Mouse (Mus musculus) liver, embryonic 11.5 days (tissue): Measurements from ENCODE around the gene Pde1c. TPM values are rescaled to one million over a fixed set of nuclear protein-coding genes. Genes with fewer than 3 reads are reported as not detected.

Experiments used
- ATAC-seq: fragments of 200-750 bp; cut with Nextera tagmentation; replicated peaks from 2 replicates; pipeline ENCODE4 v1.8.0; 2017; ENCODE audit warnings: moderate number of reproducible peaks, mild to moderate bottlenecking, moderate TSS enrichment, moderate library complexity; ENCODE audit not compliant: low FRiP score
- DNase-seq: peaks from one replicate; pipeline ENCODE4 v3.0.0-alpha.2; 2017; ENCODE audit warnings: low spot score
- H3K27ac ChIP-seq: fragments of 300-500 bp; sonication (generic); 2 replicates; pipeline ENCODE4 v1.5.1; 2014; ENCODE audit warnings: mild to moderate bottlenecking, low read depth, low read length, control low read depth
- H3K27me3 ChIP-seq: fragments of 300-500 bp; sonication (generic); replicated peaks from 2 replicates; pipeline ENCODE4 v1.6.1; 2014; ENCODE audit warnings: low read length, mixed read lengths; ENCODE audit not compliant: control insufficient read depth, insufficient read depth
- H3K36me3 ChIP-seq: fragments of 300-500 bp; sonication (generic); 2 replicates; pipeline ENCODE4 v1.6.1; 2014; ENCODE audit warnings: mild to moderate bottlenecking, low read length, moderate library complexity, mixed read lengths; ENCODE audit not compliant: control insufficient read depth, insufficient read depth
- H3K4me1 ChIP-seq: fragments of 300-500 bp; sonication (generic); replicated peaks from 2 replicates; pipeline ENCODE4 v1.6.1; 2014; ENCODE audit warnings: low read length, mixed read lengths; ENCODE audit not compliant: control insufficient read depth, insufficient read depth
- H3K4me2 ChIP-seq: fragments of 300-500 bp; sonication (generic); 2 replicates; pipeline ENCODE4 v1.6.1; 2014; ENCODE audit warnings: mild to moderate bottlenecking, control low read depth, moderate library complexity
- H3K4me3 ChIP-seq: fragments of 300-500 bp; sonication (generic); 2 replicates; pipeline ENCODE4 v1.5.1; 2014; ENCODE audit warnings: low read depth, low read length, control low read depth
- H3K9ac ChIP-seq: fragments of 300-500 bp; sonication (generic); 2 replicates; pipeline ENCODE4 v1.6.1; 2014; ENCODE audit warnings: low read depth, low read length, control low read depth
- H3K9me3 ChIP-seq: fragments of 300-500 bp; sonication (generic); 2 replicates; pipeline ENCODE4 v1.6.1; 2016; ENCODE audit warnings: low read length, inconsistent platforms, mixed read lengths; ENCODE audit not compliant: control insufficient read depth
- WGBS: fragments of 180-500 bp; shearing (Covaris S2); extraction: QIAGEN DNeasy Blood & Tissue Kit; methylation state at CpG from one replicate; pipeline ENCODE4 v1.1.7; 2014; 5-methylcytosine and 5-hydroxymethylcytosine counted together
- microRNA-seq: library from miRNA; unstranded; fragments of <30 nt; microRNA quantifications from one replicate; pipeline ENCODE4, GENCODE M21; 2017; ENCODE audit warnings: borderline number of aligned reads
- polyA plus RNA-seq: library from polyadenylated mRNA; unstranded; fragments of >200 nt; fragmentation: Nextera tagmentation; extraction: Ambion mirVana; gene quantifications from 2 replicates; pipeline ENCODE4 v1.2.1, GENCODE M21; 2014

The Pde1c gene
- polyA plus RNA-seq, 1 experiment from 2014 or later, result 0.89 TPM

DNA sequence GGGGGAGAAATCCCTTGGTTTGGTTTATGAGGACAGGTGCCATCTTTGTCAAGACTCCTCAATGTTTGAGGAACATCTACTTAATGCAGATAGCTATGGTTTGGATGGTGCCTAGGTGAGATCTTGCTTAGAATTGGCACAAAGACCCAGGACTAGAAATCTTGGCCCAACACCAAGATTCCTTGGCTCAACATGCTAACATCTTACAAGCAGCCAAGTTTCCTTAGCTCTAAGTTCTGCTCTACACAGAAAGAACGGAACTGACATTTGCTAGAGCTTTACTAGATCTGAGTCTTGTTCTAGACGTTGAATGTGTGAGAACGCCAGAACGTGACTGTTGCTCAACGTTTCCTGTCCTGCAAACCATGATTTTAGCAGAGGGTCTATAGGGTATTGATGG is 540.9 kb downstream of the Pde1c start:
- Histone ChIP-seq H3K9ac (no peak overlapping the region), H3K27me3 (no peaks in the 10 kb centered on the region), H3K36me3 (no peaks in the 10 kb centered on the region), H3K27ac (no peak overlapping the region), H3K4me1 (no peaks in the 10 kb centered on the region), H3K4me2 (no peak overlapping the region), H3K4me3 (no peak overlapping the region), H3K9me3 (no peaks in the 10 kb centered on the region)
- 78% methylated on average over 5 of the region's 5 CpGs for WGBS
- ATAC-seq (no peak), DNase-seq (no peak)

DNA sequence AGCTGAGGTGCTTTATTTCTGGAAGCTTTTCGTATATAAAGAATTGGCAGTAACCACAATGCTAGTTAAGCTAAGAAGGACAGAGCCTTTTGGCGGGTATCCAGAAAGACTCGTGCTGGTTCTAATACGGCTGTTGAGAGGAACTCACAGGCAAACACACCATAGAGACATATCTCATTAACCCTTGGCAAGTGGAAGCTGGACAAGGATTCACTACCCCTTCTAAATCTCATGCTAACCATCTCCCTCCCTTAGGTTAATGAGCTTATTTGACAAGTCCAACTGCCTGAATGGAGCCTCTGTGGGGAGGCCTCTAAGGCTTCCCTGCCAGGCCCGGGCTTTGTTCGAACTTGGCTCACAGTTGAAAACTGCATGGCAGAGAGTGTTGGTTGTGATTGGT is 541.6 kb downstream of the Pde1c start:
- no peaks in the 10 kb centered on the region for H3K36me3 ChIP-seq
- H3K9me3 ChIP-seq, result no peaks in the 10 kb centered on the region
- 82% methylated on average over 6 of the region's 6 CpGs for WGBS
- no peak overlapping the region for H3K4me2 ChIP-seq
- DNase-seq (no peak), ATAC-seq (no peak)
- H3K9ac ChIP-seq, result no peak overlapping the region
- no peaks in the 10 kb centered on the region for H3K4me1 ChIP-seq
- H3K27me3 ChIP-seq, result no peaks in the 10 kb centered on the region
- H3K4me3 ChIP-seq, result no peak overlapping the region
- no peak overlapping the region for H3K27ac ChIP-seq

- ATAC-seq, result no peak
- no peak for DNase-seq
- Histone ChIP-seq H3K27me3 (no peaks in the 10 kb centered on the region), H3K27ac (no peak overlapping the region), H3K4me3 (no peak overlapping the region), H3K4me1 (no peaks in the 10 kb centered on the region), H3K9me3 (no peaks in the 10 kb centered on the region), H3K4me2 (no peak overlapping the region), H3K9ac (no peak overlapping the region), H3K36me3 (no peaks in the 10 kb centered on the region)
- WGBS, result 44% methylated on average over 2 of the region's 2 CpGs
Observed at GRCm38 (mm10) chr6:56025533-56025932, 543.4 kb downstream of the Pde1c start.

Small RNA genes lying within 50 kb of the gene (microRNA-seq; reads per million reads assigned to microRNA genes)
- not detected for gene Gm44413

Other genes with a start within 250 kb of the Pde1c start
- 187 and 188 TPM in 2 replicates for gene Lsm5, start 135.6 kb upstream of the Pde1c start, polyA plus RNA-seq
- 8.9 and 10.8 TPM in 2 replicates for gene Avl9, start 145.8 kb upstream of the Pde1c start, polyA plus RNA-seq
- gene Kbtbd2, start 228.7 kb upstream of the Pde1c start, polyA plus RNA-seq, result 24.4 and 27.9 TPM in 2 replicates